Mouse (Mus musculus) hindbrain, embryonic 16.5 days (tissue): ENCODE results near the gene Wipf2. TPM values are rescaled to one million over a fixed set of nuclear protein-coding genes. Genes with fewer than 3 reads are reported as not detected.

Source experiments
- ATAC-seq: fragments of 200-750 bp; cut with Nextera tagmentation; 2 replicates; pipeline ENCODE4 v1.8.0; 2017; ENCODE audit warnings: moderate TSS enrichment, moderate library complexity
- H3K27ac ChIP-seq: fragments of 300-500 bp; sonication (generic); 2 replicates; pipeline ENCODE4 v1.5.1; 2014; ENCODE audit warnings: low read depth, mild to moderate bottlenecking, control low read depth, low read length, moderate library complexity
- H3K27me3 ChIP-seq: fragments of 300-500 bp; sonication (generic); replicated peaks from 2 replicates; pipeline ENCODE4 v1.6.1; 2014; ENCODE audit warnings: low read length; ENCODE audit not compliant: control insufficient read depth, insufficient read depth
- H3K36me3 ChIP-seq: fragments of 300-500 bp; sonication (generic); 2 replicates; pipeline ENCODE4 v1.6.1; 2014; ENCODE audit warnings: mild to moderate bottlenecking, low read length, moderate library complexity, mixed read lengths; ENCODE audit not compliant: control insufficient read depth, insufficient read depth
- H3K4me1 ChIP-seq: fragments of 300-500 bp; sonication (generic); 2 replicates; pipeline ENCODE4 v1.6.1; 2014; ENCODE audit warnings: low read depth, low read length; ENCODE audit not compliant: control insufficient read depth, insufficient read depth
- H3K4me2 ChIP-seq: fragments of 300-500 bp; sonication (generic); 2 replicates; pipeline ENCODE4 v1.6.1; 2014; ENCODE audit warnings: mild to moderate bottlenecking, low read length, control low read depth, moderate library complexity
- H3K4me3 ChIP-seq: fragments of 300-500 bp; sonication (generic); 2 replicates; pipeline ENCODE4 v1.5.1; 2014; ENCODE audit warnings: mild to moderate bottlenecking, low read length, control low read depth, moderate library complexity
- H3K9ac ChIP-seq: fragments of 300-500 bp; sonication (generic); 2 replicates; pipeline ENCODE4 v1.6.1; 2014; ENCODE audit warnings: low read depth, mild to moderate bottlenecking, control low read depth, low read length, moderate library complexity
- H3K9me3 ChIP-seq: fragments of 300-500 bp; sonication (generic); 2 replicates; pipeline ENCODE4 v1.6.1; 2014; ENCODE audit warnings: mild to moderate bottlenecking, low read length, moderate library complexity; ENCODE audit not compliant: control insufficient read depth
- WGBS: fragments of 180-500 bp; shearing (Covaris S2); extraction: QIAGEN DNeasy Blood & Tissue Kit; methylation state at CpG from one replicate; pipeline ENCODE4 v1.1.7; 2014; 5-methylcytosine and 5-hydroxymethylcytosine counted together
- polyA plus RNA-seq: library from polyadenylated mRNA; unstranded; fragments of >200 nt; fragmentation: Nextera tagmentation; extraction: Ambion mirVana; gene quantifications from 2 replicates; pipeline ENCODE4 v1.2.1, GENCODE M21; 2015

Gene Wipf2
- polyA plus RNA-seq, 1 experiment from 2014 or later: 4.1 TPM

GRCm38 (mm10) chr11:98936606-98937409 is 73.4 kb downstream of the Wipf2 start:
- H3K27ac ChIP-seq: peak overlapping the region; percentile 27; the same call in 1 of the 2 replicates
- peak overlapping the region; percentile 93 for H3K4me2 ChIP-seq
- H3K9me3 ChIP-seq: no peaks in the 10 kb centered on the region
- H3K9ac ChIP-seq: peak overlapping the region; percentile 66
- ATAC-seq: peak; percentile 45
- no peaks in the 10 kb centered on the region for H3K36me3 ChIP-seq
- 3% methylated on average over 23 of the region's 23 CpGs for WGBS
- H3K4me3 ChIP-seq: peak overlapping the region; percentile 66
- H3K27me3 ChIP-seq: no peaks in the 10 kb centered on the region
- peaks cover 60% of the 10 kb centered on the region for H3K4me1 ChIP-seq

- Histone ChIP-seq H3K4me1 (peaks cover 60% of the 10 kb centered on the region), H3K9me3 (no peaks in the 10 kb centered on the region), H3K4me2 (peak overlapping the region; percentile 93), H3K4me3 (peak overlapping the region; percentile 66), H3K9ac (peak overlapping the region; percentile 66), H3K27me3 (no peaks in the 10 kb centered on the region), H3K36me3 (no peaks in the 10 kb centered on the region), H3K27ac (peak overlapping the region; percentile 62; the same call in 1 of the 2 replicates)
- WGBS: under 1% methylated on average over 30 of the region's 38 CpGs
- peak; percentile 88 for ATAC-seq
Observed at GRCm38 (mm10) chr11:98937410-98937913, 74.0 kb downstream of the Wipf2 start.

- peaks cover 60% of the 10 kb centered on the region for H3K4me1 ChIP-seq
- H3K36me3 ChIP-seq: no peaks in the 10 kb centered on the region
- peak overlapping the region; percentile 62; the same call in 1 of the 2 replicates for H3K27ac ChIP-seq
- H3K9ac ChIP-seq: peak overlapping the region; percentile 66
- no peaks in the 10 kb centered on the region for H3K9me3 ChIP-seq
- peak overlapping the region; percentile 93 for H3K4me2 ChIP-seq
- WGBS: 1% methylated on average over 39 of the region's 39 CpGs
- H3K4me3 ChIP-seq: peak overlapping the region; percentile 66
- ATAC-seq: no peak
- H3K27me3 ChIP-seq: no peaks in the 10 kb centered on the region
Observed at GRCm38 (mm10) chr11:98937914-98938694, 74.7 kb downstream of the Wipf2 start.

- WGBS: 49% methylated on average over 7 of the region's 7 CpGs
- Histone ChIP-seq H3K9me3 (no peaks in the 10 kb centered on the region), H3K9ac (no peak overlapping the region), H3K4me1 (peaks cover 66% of the 10 kb centered on the region), H3K27ac (no peak overlapping the region), H3K36me3 (no peaks in the 10 kb centered on the region), H3K27me3 (no peaks in the 10 kb centered on the region), H3K4me2 (peak overlapping the region; percentile 93), H3K4me3 (peak overlapping the region; percentile 66; the same call in 1 of the 2 replicates)
- no peak for ATAC-seq
Observed at GRCm38 (mm10) chr11:98938701-98939083, 75.3 kb downstream of the Wipf2 start.

- Histone ChIP-seq H3K9me3 (no peaks in the 10 kb centered on the region), H3K27me3 (no peaks in the 10 kb centered on the region), H3K4me1 (peaks cover 71% of the 10 kb centered on the region), H3K27ac (no peak overlapping the region), H3K4me3 (no peak overlapping the region), H3K9ac (no peak overlapping the region), H3K36me3 (no peaks in the 10 kb centered on the region), H3K4me2 (peak overlapping the region; percentile 93)
- no peak for ATAC-seq
- WGBS: 52% methylated on average over 15 of the region's 15 CpGs
Observed at GRCm38 (mm10) chr11:98939084-98939952, 75.9 kb downstream of the Wipf2 start.

- peak overlapping the region; percentile 5; the same call in 1 of the 2 replicates for H3K4me2 ChIP-seq
- WGBS: 65% methylated on average over 10 of the region's 11 CpGs
- no peak overlapping the region for H3K9ac ChIP-seq
- no peaks in the 10 kb centered on the region for H3K9me3 ChIP-seq
- ATAC-seq: no peak
- H3K4me3 ChIP-seq: no peak overlapping the region
- no peaks in the 10 kb centered on the region for H3K36me3 ChIP-seq
- H3K27ac ChIP-seq: no peak overlapping the region
- H3K27me3 ChIP-seq: no peaks in the 10 kb centered on the region
- peaks cover 71% of the 10 kb centered on the region for H3K4me1 ChIP-seq
Observed at GRCm38 (mm10) chr11:98939953-98940641, 76.7 kb downstream of the Wipf2 start.

GRCm38 (mm10) chr11:98940776-98941175 is 77.3 kb downstream of the Wipf2 start:
- WGBS: 32% methylated on average over 3 of the region's 3 CpGs
- Histone ChIP-seq H3K4me1 (peaks cover 73% of the 10 kb centered on the region), H3K27me3 (no peaks in the 10 kb centered on the region), H3K36me3 (no peaks in the 10 kb centered on the region), H3K27ac (no peak overlapping the region), H3K4me2 (peak overlapping the region; percentile 83), H3K9ac (peak overlapping the region; percentile 16; the same call in 1 of the 2 replicates), H3K9me3 (no peaks in the 10 kb centered on the region), H3K4me3 (no peak overlapping the region; the same call in 1 of the 2 replicates)
- ATAC-seq: no peak

- peaks cover 68% of the 10 kb centered on the region for H3K4me1 ChIP-seq
- peak overlapping the region; percentile 83 for H3K4me2 ChIP-seq
- ATAC-seq: peak; percentile 12
- no peaks in the 10 kb centered on the region for H3K9me3 ChIP-seq
- peak overlapping the region; percentile 47 for H3K4me3 ChIP-seq
- H3K9ac ChIP-seq: peak overlapping the region; percentile 71
- H3K27ac ChIP-seq: peak overlapping the region; percentile 85
- WGBS: 2% methylated on average over 12 of the region's 12 CpGs
- H3K27me3 ChIP-seq: no peaks in the 10 kb centered on the region
- no peaks in the 10 kb centered on the region for H3K36me3 ChIP-seq
Observed at GRCm38 (mm10) chr11:98941341-98941825, 77.9 kb downstream of the Wipf2 start.
